In genomic region chr12:107583151-107583720, GRCm38 (mm10) we compare ENCODE assay signal across 16 mouse cellular contexts.
"Had no signal": no experiment of that assay in that cellular context is flagged by ENCODE, and none has a peak within 500 bp of the region (broad histone marks: within the 10 kb centered on the region; RNA-seq: fewer than 3 reads in every experiment).

No protein-coding gene starts in this region.

- H3K36me3 ChIP-seq: kidney, embryonic 15.5 days; limb, embryonic 15.5 days; liver, embryonic 12.5 days; lung, embryonic 15.5 days; neural tube, embryonic 13.5 days had no signal

- H3K4me1 ChIP-seq: limb, embryonic 15.5 days; liver, embryonic 12.5 days; lung, embryonic 15.5 days; megakaryocyte, embryonic 14.5 days had no signal

- H3K27ac ChIP-seq: kidney, embryonic 15.5 days; left cerebral cortex, adult 2 months; limb, embryonic 15.5 days; liver, embryonic 12.5 days; lung, embryonic 15.5 days; macrophage; neural tube, embryonic 13.5 days; stomach, postnatal 0 days had no signal

- H3K4me3 ChIP-seq: kidney, embryonic 15.5 days; left cerebral cortex, adult 2 months; limb, embryonic 15.5 days; liver, embryonic 12.5 days; lung, embryonic 15.5 days; megakaryocyte, embryonic 14.5 days; neural tube, embryonic 13.5 days had no signal

- H3K4me2 ChIP-seq: kidney, embryonic 15.5 days; limb, embryonic 15.5 days; liver, embryonic 12.5 days; lung, embryonic 15.5 days; neural tube, embryonic 13.5 days had no signal

- ATAC-seq: liver, embryonic 12.5 days had no signal

- H3K27me3 ChIP-seq: kidney, embryonic 15.5 days; limb, embryonic 15.5 days; liver, embryonic 12.5 days; lung, embryonic 15.5 days; megakaryocyte, embryonic 14.5 days; neural tube, embryonic 13.5 days had no signal

- H3K9ac ChIP-seq: kidney, embryonic 15.5 days; limb, embryonic 15.5 days; liver, embryonic 12.5 days; lung, embryonic 15.5 days; neural tube, embryonic 13.5 days had no signal

- H3K9me3 ChIP-seq: kidney, embryonic 15.5 days; limb, embryonic 15.5 days; liver, embryonic 12.5 days; lung, embryonic 15.5 days; neural tube, embryonic 13.5 days had no signal

- DNase-seq: kidney, adult 2 months; kidney, postnatal 14 days; lung, postnatal 14 days; midbrain, embryonic 14.5 days; right cerebral cortex, adult 18-20 months; right cerebral cortex, postnatal 25 days; thymus, postnatal 4 days had no signal
